Mouse (Mus musculus): ENCODE data around the gene Gon7.

Gon7 gene

DNA sequence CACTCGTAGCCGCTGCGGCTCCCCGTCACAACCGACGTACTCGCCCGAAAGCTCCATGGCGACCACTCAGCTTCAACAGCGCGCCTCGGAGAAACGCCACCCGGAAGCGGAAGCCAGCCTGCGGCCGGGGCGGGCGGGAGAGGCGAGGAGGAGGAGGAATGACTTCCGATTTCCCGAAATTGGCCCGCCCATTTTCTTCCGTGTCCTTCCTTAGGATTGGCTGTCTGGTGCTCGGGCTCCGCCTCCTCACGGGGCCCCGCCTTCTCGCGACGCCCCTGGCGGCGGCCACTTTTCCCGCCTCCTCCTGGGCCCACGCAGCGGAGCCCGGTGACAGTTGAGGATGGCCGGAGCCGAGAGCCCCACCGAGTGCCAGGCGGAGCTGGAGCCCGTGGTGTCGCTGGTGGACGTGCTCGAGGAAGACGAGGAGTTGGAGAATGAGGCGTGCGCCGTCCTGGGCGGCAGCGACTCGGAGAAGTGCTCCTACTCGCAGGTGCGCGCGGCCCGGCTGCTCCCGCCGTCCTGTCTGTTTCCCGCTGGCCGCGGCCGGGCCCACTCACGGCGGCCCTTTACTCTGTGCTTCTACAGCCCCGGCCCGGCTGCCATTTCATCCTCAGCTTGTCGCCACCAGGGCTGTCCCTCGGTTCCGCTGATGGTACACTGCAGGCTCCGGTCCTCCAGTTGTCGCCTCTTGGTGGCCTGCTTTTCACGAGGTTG, at the start of gene Gon7, which contains the start of the genes Gm28051 and Ubr7:
Gene Gon7, minus strand, starts transcription at position 115 of the 714 bp plus-strand sequence.
Gene Gm28051, minus strand, starts transcription at position 77 of the 714 bp plus-strand sequence.
Gene Ubr7, plus strand, starts transcription at position 279 of the 714 bp plus-strand sequence.
- DNase-seq (ENCODE audit: low spot score) = peak; percentile 98

DNA sequence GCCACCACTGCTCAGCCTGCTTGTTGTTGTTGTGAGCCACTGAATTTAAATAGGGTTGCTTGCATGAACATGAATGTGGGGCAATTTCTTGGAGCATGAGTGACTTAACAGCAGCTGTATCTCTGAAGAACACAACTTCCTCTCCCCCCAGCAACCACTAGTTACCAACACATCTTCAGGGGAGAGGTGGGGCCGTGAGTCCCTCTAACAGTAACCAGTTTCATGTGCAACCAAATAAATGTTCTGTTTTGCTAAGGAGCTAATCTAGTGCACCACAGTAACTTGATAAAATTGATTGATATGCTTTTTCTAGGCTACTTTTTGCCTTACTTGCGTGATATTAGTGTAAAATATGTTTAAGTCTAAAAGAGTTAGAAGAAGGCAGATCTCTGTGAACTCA, 41.9 kb upstream of the Gon7 start:
- no peak for DNase-seq (ENCODE audit: low spot score)

DNA sequence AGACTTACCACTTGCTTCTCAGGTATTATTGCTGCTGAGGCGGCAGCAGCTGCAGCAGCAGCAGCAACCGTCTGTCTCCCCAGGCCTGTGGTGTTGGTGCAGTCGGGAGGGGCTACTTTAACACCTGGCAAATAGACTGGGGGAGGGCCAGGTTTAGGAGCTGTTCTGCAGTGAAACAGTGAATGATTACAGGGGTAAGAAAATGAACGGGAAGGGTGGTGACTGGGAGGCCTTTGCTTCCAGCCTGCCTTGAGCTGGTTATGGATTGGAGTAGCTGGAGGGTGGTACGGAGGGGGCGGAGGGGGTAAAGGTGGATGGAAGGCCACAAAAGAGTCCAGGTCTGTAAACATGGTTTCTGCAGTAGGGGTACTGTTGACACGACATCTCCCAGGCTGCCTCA, 30.3 kb upstream of the Gon7 start:
- DNase-seq (ENCODE audit: low spot score) = no peak

DNA sequence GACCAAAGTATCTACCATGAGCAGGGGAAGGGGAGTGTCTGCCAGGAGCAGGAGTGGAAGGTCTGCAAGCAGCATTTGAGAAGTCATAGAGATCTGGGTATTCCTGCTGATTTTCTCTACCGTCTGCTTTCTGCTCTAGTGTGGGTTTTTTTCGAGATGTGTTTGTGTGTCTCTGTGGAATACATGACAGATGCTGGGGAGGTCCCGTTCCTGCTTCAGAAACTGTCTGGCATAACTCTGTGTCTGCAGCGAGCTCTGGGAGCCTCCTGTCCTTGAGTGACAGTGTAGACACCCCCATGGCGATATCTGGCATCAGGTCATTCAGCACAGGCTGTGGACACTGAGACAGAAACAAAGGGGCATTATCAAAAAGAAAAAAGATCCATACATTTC, 28.0 kb upstream of the Gon7 start:
- no peak for DNase-seq (ENCODE audit: low spot score)

DNA sequence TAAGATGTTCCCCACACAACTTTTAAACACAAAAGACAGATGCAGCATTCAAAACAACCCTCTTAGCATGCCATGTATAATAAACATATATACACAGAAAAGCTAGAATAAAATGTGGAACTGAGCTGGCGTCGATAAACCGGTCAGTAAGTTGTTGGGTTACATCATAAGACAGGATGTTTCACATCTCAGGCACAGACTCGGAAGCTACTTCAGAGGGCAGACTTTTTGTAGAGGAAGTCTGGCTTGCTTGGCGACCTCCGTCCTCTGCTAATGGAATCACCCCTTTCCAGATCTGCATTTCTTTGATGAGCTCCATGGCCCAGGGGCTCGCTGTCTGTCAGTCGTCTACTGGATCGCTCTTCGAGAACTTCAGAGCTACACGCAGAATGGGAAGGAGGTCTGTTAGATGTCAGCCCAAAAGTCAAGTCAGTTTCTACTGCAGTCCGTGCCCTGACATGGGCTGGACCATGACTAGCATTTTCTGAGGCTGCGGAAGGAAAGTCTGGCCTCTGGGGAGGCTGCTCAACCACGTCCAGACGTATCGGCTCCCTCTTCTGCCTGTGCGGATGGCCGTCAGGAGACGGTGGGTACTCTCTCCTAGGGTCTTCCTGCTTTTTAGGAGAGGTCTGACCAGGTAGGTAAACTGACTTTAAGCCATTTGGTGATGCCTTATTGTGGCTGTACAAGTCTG, 27.4 kb upstream of the Gon7 start:
- no peak for DNase-seq (ENCODE audit: low spot score)

DNA sequence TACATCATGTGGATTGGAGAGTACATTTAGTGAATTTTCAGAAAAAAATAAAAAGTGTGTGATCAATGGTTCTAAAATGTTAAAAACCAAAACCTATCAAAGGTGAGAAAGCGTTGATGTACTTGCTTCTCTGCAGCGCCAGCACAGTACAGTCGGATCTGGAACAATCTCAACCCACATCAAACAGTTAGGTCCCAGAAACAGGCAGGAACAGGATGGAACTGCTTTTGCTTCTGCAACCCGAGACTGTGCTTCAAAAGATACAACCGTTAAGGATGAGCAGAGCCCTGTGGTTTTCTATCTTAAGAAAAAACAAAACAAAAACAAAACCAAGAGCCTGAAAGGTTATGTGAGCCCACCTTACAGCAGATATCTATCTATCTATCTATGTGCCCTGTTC, 25.2 kb upstream of the Gon7 start:
- no peak for DNase-seq (ENCODE audit: low spot score)

DNA sequence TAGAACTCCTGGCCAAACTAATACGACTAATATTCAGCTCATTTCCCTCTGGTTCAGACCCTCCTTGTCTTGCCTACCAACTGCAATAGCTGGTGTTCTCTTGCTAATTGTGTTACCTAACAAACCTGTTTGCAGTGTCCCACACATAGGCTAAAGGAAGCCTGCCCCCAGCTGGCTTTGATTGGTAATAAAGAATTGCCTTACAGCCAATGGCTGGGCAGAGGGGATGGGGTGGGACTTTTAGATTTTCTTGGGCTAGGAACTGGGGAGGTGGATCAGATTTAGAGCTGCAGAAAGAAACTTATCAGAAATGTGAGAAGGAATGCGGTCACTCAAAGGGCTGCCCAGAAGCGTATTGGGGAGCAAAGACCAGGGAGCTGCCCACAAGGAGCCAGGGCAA, 21.8 kb upstream of the Gon7 start:
- peak; percentile 21 for DNase-seq (ENCODE audit: low spot score)

DNA sequence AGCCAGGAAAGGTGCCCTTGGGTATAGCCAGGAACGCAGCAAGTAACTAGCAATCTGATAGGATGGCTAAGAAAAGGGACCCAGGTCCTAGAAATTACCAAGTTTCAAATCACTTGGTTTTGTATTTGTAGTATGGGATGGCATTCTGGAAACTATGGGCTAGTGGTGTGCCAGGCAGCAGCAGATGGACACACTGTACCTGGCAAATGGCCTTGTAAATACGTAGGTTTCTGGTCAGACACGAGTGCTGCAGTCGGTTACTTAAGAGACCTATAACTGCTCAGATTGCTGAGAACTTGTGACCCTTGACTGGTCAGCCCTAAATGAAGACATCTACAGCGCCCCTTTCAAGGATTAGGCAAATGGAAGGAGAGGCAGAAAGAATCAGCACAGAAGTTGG, 20.5 kb upstream of the Gon7 start:
- DNase-seq (ENCODE audit: low spot score) = no peak

DNA sequence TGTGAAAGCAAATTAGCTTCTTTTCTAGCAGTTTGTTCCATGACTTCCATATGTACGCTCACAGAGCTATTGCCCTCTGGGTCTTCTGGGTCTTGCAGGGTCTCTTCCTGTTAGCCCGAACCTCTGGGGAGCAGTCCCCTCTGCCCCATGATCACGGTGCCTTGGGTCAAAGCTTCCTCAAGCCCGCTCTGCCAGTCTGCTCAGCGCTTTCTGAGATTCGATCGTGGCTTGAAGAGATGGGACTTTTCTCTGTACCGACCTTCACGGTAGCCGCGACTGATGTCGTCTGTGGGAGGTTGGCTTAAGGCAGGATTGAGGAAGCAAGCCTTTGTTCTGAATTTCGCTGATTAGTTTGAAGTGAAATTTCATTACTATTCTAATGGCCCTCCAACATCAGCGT, 18.4 kb upstream of the Gon7 start:
- DNase-seq (ENCODE audit: low spot score) = no peak

DNA sequence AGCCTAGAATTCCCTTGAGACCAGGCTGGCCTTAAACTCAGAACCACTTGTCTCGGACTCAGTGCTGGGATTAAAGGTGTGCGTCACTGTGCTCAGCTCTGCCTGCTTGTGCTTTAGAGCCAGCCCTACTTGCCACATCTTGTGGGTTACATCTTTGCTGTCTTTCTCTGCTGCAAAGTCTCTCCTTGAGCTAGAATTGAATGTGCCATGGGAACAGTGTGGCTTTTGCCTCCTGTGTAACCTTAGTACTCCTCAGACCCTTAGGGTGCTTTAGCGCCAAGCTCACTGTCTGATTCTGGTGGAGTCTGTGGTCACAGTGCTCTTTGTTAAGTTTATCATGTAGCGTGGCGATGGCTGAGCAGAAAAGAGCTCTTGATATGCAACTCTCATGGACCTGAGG, 15.1 kb upstream of the Gon7 start:
- no peak for DNase-seq (ENCODE audit: low spot score)

DNA sequence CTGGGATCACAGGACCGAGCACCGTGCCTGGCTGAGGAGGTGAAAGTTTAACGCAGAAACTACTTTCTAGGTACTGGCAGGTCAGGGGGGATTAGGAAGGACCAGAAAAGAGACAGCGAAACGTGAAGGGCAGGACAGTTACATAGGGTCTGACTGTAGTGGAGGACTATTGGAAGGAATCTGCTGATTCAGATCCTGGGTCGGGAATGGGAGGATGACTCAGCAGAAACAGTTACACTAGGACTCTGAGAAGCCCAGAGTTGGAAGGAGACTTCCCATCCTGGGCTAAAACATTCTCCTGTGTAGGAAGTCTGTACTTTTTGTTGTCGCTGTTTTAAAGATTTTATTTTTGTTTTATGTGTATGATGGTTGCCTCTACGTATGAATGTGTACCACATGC, 14.0 kb upstream of the Gon7 start:
- no peak for DNase-seq (ENCODE audit: low spot score)

DNA sequence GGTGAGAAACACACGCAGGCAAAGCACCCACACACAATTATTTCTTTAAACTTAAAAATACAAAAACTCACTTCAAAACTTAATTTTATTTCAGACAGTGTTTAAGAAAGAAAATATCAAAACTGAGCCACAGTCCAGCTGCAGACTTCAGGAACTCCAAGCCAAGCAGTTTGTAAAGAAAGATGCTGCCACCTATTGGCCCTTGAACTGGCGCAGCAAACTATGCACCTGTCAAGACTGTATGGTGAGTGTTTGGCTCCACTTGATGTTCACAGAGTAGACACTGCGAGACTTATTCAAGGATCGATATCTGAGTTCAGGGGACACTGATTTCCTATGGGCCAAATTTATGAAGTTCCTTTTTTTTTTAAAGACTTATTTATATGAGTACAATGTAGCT, 11.4 kb upstream of the Gon7 start:
- no peak for DNase-seq (ENCODE audit: low spot score)

DNA sequence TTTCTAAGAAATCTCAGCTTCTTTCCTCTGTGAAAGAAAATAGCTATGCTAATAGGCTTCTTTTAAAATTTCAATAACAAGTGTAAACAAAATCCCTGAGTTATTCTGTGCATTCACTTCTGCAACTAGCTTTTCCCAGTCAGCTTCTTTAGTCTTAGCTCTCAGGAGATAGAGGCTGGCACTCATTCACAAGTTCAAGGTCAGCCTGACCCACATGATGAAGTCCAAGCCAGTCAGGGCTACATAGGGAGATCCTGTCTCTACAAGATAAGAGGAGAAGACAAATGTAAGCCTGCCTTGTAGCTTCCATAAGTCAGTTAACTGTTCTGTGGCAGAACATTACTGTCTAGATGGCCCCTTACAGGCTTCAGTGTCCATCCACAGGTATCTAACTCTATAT, 6.1 kb upstream of the Gon7 start:
- no peak for DNase-seq (ENCODE audit: low spot score)

DNA sequence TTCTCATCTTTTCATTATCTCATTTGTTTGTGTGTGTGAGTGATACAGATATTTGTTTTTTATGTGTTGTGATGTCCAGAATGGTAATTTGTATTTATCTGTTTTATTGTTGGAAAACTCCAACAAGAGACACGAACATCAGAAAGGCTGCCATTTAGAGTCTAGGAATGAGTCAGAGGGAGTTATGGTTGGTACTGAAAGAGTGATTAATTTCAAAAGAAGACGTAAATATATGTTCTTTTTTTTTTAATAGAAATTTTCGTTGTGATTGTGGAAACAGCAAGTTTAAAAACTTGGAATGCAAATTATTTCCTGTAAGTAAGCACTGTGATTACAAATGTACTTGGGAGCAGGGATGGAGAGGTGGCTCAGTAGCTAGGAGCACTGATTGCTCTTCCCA, 4.1 kb upstream of the Gon7 start:
- DNase-seq (ENCODE audit: low spot score) = no peak

DNA sequence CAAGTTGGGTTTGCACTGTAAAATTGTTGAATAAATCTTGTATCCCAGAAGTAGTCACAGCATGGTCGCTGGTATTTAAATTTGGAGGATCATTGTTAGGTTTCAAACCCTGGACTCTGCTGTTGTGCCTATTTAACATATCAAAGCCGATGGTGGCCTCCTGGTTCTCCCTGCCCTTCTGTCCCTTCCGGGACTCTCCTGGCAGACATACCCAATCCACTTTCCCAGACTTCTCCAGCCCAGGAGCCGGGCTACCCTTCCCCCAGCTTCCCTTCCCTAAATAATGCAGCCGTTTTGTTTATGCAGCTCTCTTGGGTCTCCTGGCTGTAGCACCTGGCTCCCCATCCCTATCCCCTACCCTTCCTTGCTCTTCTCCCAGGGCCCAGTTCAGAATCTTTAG, 1.3 kb upstream of the Gon7 start:
- DNase-seq (ENCODE audit: low spot score) = peak; percentile 23

DNA sequence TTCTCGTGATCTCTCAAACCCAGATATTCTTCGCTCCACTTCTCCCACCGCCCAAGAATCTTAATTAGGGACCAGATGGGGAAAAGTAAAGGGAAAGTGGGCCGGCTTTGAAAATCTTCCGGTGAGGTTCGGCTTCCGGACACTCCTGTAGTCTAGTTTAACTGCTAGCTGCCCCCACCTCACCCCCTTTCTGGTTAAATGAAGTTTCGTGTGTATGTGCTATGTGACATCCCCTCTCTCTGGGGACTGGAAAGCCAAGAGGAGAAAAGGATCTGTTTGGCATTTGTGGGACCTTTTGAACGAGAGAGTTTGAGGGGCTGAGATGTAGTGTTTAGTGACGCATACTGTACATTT, 777 bp upstream of the Gon7 start, which contains the start of gene Gm20604:
Gene Gm20604, minus strand, starts transcription at position 270 of the 354 bp plus-strand sequence.
- DNase-seq (ENCODE audit: low spot score) = peak; percentile 35

DNA sequence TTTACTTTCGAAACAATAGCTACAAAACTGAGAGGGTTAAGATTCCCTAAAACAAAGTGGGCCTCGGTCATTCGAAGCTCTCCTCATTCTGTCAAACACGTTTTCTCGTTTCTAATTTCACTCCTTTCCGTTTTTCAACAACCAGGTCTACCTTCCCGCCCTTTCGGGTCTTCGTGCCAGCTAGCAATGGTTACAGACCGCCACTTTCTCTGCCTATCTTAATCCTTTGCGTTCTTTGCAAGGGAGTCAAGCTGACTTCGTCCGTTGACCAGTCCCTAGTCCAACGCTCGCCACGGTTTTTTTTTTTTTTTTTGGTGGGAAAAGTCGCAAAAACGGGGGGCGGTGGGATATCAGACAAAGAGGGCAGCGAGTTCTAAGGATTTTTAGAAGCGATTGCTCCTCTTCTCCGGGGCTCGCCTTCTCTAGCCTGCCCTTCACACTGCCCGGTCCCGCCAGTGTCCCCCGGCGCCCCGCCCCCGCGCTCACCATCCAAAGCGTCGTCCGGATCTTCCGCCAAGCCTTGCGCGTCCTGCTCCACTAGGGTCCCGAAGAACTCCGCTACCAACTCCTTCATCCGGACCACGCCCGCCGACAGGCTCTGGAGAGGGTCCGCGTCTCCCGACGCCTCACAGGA, 431 bp downstream of the Gon7 start:
- peak; percentile 42 for DNase-seq (ENCODE audit: low spot score)

DNA sequence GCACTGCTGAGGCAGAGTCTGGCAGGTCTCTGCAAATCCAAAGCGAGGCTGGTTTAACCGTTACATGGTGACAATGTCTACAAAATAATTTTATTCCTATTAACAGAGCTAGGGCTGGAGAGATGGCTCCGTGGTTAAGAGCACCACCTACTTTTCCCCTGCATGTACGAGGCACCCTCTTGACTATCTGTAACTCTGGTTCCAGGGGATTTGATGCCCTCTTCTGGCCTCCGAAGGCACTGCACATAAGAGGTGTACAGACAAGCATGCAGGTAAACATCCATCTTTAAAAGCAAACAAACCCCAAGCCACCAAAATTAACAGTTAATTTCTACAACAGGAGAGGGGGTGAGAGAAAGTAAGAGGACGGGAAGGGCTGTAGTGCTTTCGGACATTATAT, 1.3 kb downstream of the Gon7 start:
- peak; percentile 29 for DNase-seq (ENCODE audit: low spot score)

DNA sequence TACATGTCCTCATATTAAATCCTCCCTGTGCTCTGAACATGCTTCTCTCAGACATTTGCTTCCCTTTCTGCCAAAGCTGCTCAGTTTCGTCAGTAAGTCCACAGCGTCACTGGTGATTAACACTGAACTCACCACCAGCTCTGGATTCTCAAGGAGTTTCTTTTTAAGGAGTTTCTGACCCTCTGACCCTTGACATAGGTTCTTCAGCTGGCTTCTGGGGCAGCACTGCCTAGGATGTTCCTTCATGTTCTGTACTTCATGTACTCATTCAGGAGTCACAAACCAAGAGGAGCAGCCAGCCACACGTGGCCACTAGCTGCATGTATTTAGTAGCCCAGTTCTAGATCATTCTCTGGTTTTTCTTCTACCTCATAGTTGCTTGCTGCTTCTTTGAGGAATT, 9.3 kb downstream of the Gon7 start:
- no peak for DNase-seq (ENCODE audit: low spot score)

DNA sequence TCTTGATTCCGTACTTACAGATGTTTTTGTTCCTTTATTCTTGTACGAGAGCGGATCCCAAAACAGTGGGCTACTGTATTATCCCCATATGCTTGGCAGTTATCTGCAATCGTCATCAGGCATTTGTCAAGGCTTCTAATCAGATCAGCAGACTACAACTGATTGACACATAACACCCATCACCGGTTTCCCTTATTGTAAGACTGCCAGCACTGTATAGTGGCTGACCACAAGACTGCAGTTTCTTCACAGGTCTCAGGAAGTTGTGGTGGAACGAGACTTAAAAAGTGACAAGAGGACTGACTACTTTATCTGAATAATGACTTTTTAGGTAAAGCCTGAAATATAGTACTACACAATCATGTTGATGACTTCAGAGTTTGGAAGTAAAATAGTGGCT, 12.8 kb downstream of the Gon7 start:
- peak; percentile 18 for DNase-seq (ENCODE audit: low spot score)

DNA sequence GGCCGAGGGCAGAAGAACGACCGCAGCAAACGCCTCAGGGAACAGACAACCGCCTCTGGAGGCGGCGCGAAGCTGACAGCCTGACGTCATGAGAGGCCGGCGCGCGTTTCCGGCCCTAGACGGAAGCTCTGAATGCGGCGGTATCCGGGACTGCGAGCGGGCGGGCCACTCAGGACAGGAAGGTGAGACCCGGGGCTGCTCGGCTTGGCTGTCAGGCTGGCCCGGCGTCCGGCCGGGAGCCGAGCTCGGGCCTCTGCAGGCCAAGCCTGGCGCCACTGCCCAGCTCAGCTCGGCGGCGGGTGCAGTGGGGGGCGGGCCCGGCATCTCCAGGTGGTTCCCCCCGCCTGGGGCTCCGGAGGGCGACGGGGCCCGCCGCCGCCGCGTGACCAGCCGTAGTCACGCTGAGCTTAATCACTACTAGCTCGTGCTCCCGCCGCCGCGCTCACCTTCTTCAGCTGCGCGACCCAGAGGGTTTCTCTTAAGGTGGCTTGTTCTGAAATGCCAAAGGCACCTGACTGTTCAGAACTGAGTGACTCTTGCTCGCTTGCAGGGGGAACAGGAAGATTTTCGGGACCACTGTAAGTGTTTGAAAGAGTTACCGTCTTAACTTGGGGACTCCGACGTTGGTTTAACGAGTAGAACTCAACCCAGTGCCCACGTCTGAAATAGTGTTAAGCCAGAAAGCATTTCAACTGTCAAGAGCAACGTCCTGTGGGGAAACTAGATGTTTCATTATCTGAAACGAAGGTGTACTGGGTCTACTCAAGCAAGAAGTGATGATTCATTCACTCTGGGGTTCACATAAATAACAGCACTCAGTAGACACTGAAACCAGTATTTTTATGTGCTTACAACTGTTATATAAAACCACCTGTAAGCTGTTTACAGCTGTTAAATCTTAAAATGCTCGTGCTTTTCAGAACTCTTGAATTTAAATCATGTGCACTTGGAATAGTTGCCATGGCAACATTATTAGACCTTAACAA, 13.7 kb downstream of the Gon7 start, which contains the start of the genes Moap1 and Tmem251:
Gene Moap1, minus strand, starts transcription at position 73 of the 986 bp plus-strand sequence.
Gene Tmem251, plus strand, starts transcription at position 174 of the 986 bp plus-strand sequence.
- DNase-seq (ENCODE audit: low spot score) = peak; percentile 94
